Mouse (Mus musculus) ES-Bruce4 (cell line): ENCODE measurements at regions not wholly inside any gene's neighbourhood (a gene's known extent, or its start where the extent isn't known, plus 50 kb on each side); places are given as distances from the start of the nearest gene placed in this dataset.

Experiments
- H3K27ac ChIP-seq: 2 replicates; pipeline ENCODE4 v1.5.1; 2012; ENCODE audit warnings: low read length, inconsistent platforms; ENCODE audit not compliant: insufficient read depth
- H3K27me3 ChIP-seq: 2 replicates; pipeline ENCODE4 v1.6.1; 2012; ENCODE audit warnings: mild to moderate bottlenecking, low read length, inconsistent platforms; ENCODE audit not compliant: control insufficient read depth, poor library complexity, insufficient read depth, severe bottlenecking
- H3K36me3 ChIP-seq: 2 replicates; pipeline ENCODE4 v1.6.1; 2012; ENCODE audit warnings: inconsistent platforms, mild to moderate bottlenecking, low read length, moderate library complexity; ENCODE audit not compliant: control insufficient read depth, poor library complexity, insufficient read depth, severe bottlenecking
- H3K4me1 ChIP-seq: one replicate; pipeline ENCODE4 v1.8.1; 2011; ENCODE audit warnings: low read length; ENCODE audit not compliant: control insufficient read depth, insufficient read depth
- H3K4me3 ChIP-seq: 2 replicates; pipeline ENCODE4 v1.5.1; 2011; ENCODE audit warnings: low read depth, mild to moderate bottlenecking, low read length
- H3K9ac ChIP-seq: 2 replicates; pipeline ENCODE4 v1.6.1; 2012; ENCODE audit warnings: low read depth, mild to moderate bottlenecking, inconsistent platforms; ENCODE audit not compliant: poor library complexity, severe bottlenecking
- H3K9me3 ChIP-seq: replicated peaks from 2 replicates; pipeline ENCODE4 v1.6.1; 2012; ENCODE audit warnings: mild to moderate bottlenecking, low read length, inconsistent platforms; ENCODE audit not compliant: control insufficient read depth, poor library complexity, insufficient read depth, severe bottlenecking
- CTCF ChIP-seq: IDR thresholded peaks from one replicate; pipeline ENCODE4 v1.8.1; 2011; ENCODE audit warnings: low read depth, low read length
- EP300 ChIP-seq: IDR thresholded peaks from 2 replicates; pipeline ENCODE4 v1.6.1; 2011; ENCODE audit warnings: low read depth, low read length; ENCODE audit not compliant: insufficient read depth
- POLR2A ChIP-seq: IDR thresholded peaks from one replicate; pipeline ENCODE4 v1.8.1; 2011; ENCODE audit warnings: low read length; ENCODE audit not compliant: insufficient read depth

DNA sequence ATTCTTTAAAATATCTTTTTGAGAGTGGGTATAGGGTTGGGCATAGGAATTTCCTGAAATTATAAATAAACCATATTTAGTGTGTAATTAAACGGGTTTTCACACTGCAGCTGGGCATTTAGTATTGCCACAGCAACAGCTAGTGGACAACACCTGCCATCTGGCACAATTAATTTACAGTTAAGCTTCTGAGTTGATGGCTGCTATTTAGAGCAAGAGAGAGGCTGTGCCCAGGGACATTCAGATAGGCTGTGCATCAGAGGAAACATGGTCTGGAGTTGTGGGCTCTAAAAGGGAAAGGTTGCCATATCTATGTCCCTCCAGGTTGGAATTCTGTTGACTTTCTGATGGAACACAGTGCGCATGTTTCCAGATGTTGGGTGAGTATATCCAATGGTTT, 227.1 kb downstream of the Pth2r start:
- Histone ChIP-seq H3K4me1 (no peaks in the 10 kb centered on the region), H3K9ac (no peak overlapping the region), H3K4me3 (no peak overlapping the region), H3K9me3 (no peaks in the 10 kb centered on the region), H3K27me3 (no peaks in the 10 kb centered on the region), H3K27ac (no peak overlapping the region), H3K36me3 (no peaks in the 10 kb centered on the region)
- TF ChIP-seq EP300 = no peak
- no peak for TF ChIP-seq POLR2A
- no peak for TF ChIP-seq CTCF

DNA sequence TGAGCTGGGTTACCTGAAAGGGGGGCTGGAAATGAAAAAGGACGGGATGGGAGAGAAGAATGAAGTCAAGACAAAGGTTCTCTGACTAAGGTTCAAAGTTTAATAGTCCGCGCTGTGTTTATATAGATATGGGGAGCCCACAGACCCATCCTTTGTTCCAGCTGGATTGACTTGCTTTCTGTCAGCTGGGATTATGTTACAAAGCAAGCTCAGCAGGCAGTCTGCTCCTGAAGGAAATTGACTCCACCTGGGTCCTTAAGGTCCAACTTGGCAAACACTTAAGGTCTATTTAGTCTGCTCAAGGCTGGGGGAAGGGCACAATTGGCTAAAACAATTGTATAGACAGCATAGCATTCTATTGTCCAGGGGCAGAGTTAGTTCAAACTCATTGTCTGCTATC, 253.8 kb downstream of the Pth2r start:
- no peak for TF ChIP-seq POLR2A
- no peak for TF ChIP-seq CTCF
- no peak for TF ChIP-seq EP300
- Histone ChIP-seq H3K4me3 (no peak overlapping the region), H3K9me3 (no peaks in the 10 kb centered on the region), H3K9ac (no peak overlapping the region), H3K27me3 (no peaks in the 10 kb centered on the region), H3K4me1 (no peaks in the 10 kb centered on the region), H3K36me3 (no peaks in the 10 kb centered on the region), H3K27ac (no peak overlapping the region)

GRCm38 (mm10) chr1:65538509-65538908, 256.7 kb downstream of the Pth2r start:
- Histone ChIP-seq H3K9ac (no peak overlapping the region), H3K4me3 (no peak overlapping the region), H3K27me3 (no peaks in the 10 kb centered on the region), H3K4me1 (no peaks in the 10 kb centered on the region), H3K36me3 (no peaks in the 10 kb centered on the region), H3K27ac (no peak overlapping the region), H3K9me3 (no peaks in the 10 kb centered on the region)
- TF ChIP-seq EP300 (no peak), POLR2A (no peak), CTCF (no peak)

DNA sequence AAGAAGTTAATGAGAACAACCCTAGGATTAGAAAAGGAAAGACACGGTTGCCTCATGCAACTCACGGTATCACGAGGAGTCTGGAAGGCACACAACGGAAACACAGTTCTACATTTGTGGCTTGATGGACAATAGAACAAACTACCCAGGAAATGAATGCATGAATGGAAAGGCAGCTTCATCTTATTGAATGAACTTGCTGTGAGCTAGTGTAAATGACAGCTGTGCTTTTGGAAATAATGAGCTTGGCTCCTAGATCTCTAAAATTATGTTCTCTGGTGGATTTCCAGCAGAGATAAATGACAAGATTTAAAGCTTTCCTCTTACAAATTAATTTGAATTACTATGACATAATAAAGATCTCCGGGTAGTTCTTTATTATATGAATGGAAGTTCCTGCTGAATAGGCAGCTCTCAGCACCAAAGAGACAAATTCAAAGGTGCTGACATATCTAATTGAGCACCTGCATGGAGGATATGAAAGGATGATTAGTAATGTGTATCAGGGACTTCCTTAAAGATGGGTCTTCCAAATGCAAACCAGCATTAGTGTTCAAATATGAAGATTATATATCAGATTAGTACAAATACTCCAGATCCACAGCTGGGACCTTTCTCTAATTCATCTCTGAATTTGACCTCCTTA, 262.5 kb downstream of the Pth2r start:
- no peaks in the 10 kb centered on the region for H3K36me3 ChIP-seq
- no peaks in the 10 kb centered on the region for H3K9me3 ChIP-seq
- H3K4me3 ChIP-seq = no peak overlapping the region
- no peaks in the 10 kb centered on the region for H3K27me3 ChIP-seq
- H3K9ac ChIP-seq = no peak overlapping the region
- no peak overlapping the region for H3K27ac ChIP-seq
- TF ChIP-seq EP300 = no peak
- no peak for TF ChIP-seq POLR2A
- no peak for TF ChIP-seq CTCF
- no peaks in the 10 kb centered on the region for H3K4me1 ChIP-seq

DNA sequence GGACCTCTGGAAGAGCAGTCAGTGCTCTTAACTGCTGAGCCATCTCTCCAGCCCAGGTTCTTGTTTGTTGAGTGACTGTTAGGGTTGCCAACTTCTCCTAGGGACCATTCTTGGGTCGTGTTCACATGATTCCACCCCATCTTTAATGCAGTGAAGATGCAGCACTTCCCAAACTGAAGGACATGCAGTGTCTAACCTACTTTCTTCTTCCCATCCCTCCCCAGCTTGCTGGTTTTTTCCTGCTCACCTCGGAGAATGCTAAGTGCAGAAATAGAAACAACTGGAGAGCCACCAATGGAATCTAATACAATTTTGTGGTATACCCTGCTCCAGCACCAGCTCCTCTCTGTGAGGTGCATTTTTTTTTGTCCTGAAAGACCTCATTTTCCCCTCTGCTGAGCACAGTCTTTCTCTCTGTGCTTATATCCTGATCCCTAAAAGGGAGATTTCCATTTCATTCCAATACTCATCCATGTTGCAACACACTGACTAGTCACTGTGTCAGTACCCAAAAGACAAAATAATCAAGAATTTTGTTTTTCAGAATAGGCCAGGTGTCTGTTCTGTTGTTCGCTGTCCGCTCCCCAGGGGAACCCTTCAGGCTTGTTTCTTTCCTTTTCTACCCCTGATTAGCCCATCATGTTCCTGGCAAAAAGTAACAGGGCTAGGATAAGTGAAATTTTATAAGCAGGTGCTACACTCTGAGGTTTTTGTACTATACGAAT, 263.6 kb downstream of the Pth2r start:
- Histone ChIP-seq H3K27ac (no peak overlapping the region), H3K36me3 (no peaks in the 10 kb centered on the region), H3K4me3 (no peak overlapping the region), H3K9ac (no peak overlapping the region), H3K27me3 (no peaks in the 10 kb centered on the region), H3K4me1 (no peaks in the 10 kb centered on the region), H3K9me3 (no peaks in the 10 kb centered on the region)
- TF ChIP-seq EP300 = no peak
- no peak for TF ChIP-seq POLR2A
- no peak for TF ChIP-seq CTCF

GRCm38 (mm10) chr1:65548830-65549229, 267.0 kb downstream of the Pth2r start:
- H3K36me3 ChIP-seq = no peaks in the 10 kb centered on the region
- H3K4me1 ChIP-seq = no peaks in the 10 kb centered on the region
- no peaks in the 10 kb centered on the region for H3K27me3 ChIP-seq
- H3K9ac ChIP-seq = no peak overlapping the region
- TF ChIP-seq POLR2A (no peak), EP300 (no peak), CTCF (no peak)
- no peak overlapping the region for H3K27ac ChIP-seq
- no peak overlapping the region for H3K4me3 ChIP-seq
- no peaks in the 10 kb centered on the region for H3K9me3 ChIP-seq
